Mouse (Mus musculus): Measurements from ENCODE around the gene Acad11. TPM values are rescaled to one million over a fixed set of nuclear protein-coding genes. Genes with fewer than 3 reads are reported as not detected.

The Acad11 gene
- total and polyA plus RNA-seq, 2 experiments from 2014 or later = 17.4 to 58.5 TPM

- H3K4me1 ChIP-seq (ENCODE audit: control insufficient read depth, insufficient read depth) = no peaks in the 10 kb centered on the region
- H3K9me3 ChIP-seq (replicated peaks; ENCODE audit: control insufficient read depth, low read length) = no peaks in the 10 kb centered on the region
- peak overlapping the region; percentile 35 for H3K4me2 ChIP-seq (ENCODE audit: low read depth, low read length)
- ATAC-seq (ENCODE audit: insufficient read depth, low read depth) = no peak
- 0 out of 2 replicates have a peak overlapping the region, but pooled peaks have one; percentile 16 for H3K27ac ChIP-seq (ENCODE audit: low read depth)
- no peak overlapping the region for H3K9ac ChIP-seq (replicated peaks; ENCODE audit: low read depth, low read length)
- H3K36me3 ChIP-seq (replicated peaks; ENCODE audit: control insufficient read depth, insufficient read depth, low read length) = peaks cover 22% of the 10 kb centered on the region
- no peak for DNase-seq (ENCODE audit: low spot score)
- H3K27me3 ChIP-seq (ENCODE audit: control insufficient read depth, insufficient read depth, low read length) = no peaks in the 10 kb centered on the region
- 52% methylated on average over 7 of the region's 7 CpGs for WGBS
- no peak for TF ChIP-seq EP300 (IDR thresholded peaks at IDR 0.05; ENCODE audit: low read depth)
- no peak for TF ChIP-seq CTCF (IDR thresholded peaks at IDR 0.05; ENCODE audit: low read depth)
- H3K4me3 ChIP-seq (ENCODE audit: low read depth, low read length) = 0 out of 2 replicates have a peak overlapping the region, but pooled peaks have one; percentile 1
Observed at GRCm38 (mm10) chr9:104100822-104101221, 37.6 kb downstream of the Acad11 start.

DNA sequence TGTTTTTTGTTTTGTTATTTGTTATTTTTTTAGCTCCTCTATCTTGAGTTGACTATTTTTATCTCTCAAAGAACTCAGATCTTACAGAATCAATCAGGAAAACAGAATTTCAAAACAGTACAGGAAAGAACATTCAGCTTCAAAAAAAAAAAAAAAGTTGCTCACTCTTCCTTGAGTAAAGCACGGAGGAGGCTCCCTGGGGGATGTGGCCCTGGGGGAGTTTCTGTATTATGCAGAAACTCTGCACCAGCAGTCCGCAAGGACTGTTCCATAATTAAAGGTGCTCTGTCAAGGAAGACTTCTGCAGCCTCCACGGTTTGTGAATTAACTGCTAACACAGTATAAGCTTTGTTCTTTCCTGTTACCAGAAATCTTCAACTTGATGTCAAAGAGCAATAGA, 38.3 kb downstream of the Acad11 start:
- DNase-seq (ENCODE audit: low spot score) (no peak), ATAC-seq (ENCODE audit: insufficient read depth, low read depth) (no peak)
- Histone ChIP-seq H3K4me2 (ENCODE audit: low read depth, low read length) (peak overlapping the region; percentile 35; the same call in 1 of the 2 replicates), H3K27ac (ENCODE audit: low read depth) (no peak overlapping the region), H3K27me3 (ENCODE audit: control insufficient read depth, insufficient read depth, low read length) (no peaks in the 10 kb centered on the region), H3K9ac (replicated peaks; ENCODE audit: low read depth, low read length) (no peak overlapping the region), H3K4me1 (ENCODE audit: control insufficient read depth, insufficient read depth) (no peaks in the 10 kb centered on the region), H3K4me3 (ENCODE audit: low read depth, low read length) (no peak overlapping the region), H3K36me3 (replicated peaks; ENCODE audit: control insufficient read depth, insufficient read depth, low read length) (peaks cover 18% of the 10 kb centered on the region), H3K9me3 (replicated peaks; ENCODE audit: control insufficient read depth, low read length) (no peaks in the 10 kb centered on the region)
- 67% methylated on average over 3 of the region's 3 CpGs for WGBS
- no peak for TF ChIP-seq EP300 (IDR thresholded peaks at IDR 0.05; ENCODE audit: low read depth)
- TF ChIP-seq CTCF (IDR thresholded peaks at IDR 0.05; ENCODE audit: low read depth) = no peak

DNA sequence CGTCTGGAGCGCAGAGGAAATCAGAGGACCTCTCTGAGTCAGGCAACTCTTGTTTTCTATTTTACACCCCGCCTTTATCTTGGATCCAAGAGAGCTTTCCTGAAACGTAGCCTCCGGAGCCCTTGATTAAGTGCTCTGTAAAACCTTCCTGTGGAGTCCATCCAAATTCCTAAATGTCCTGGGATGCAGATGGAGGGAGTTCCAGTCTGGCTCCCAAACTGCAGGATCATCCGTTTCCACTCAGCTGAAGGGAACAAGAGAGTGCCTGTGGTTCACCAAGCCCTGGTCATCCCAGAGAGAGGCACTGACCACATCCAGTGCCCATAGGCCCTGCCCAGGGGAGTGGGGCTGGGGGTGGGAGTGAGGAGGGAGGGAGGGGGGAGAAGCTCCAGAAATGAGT, 39.1 kb downstream of the Acad11 start:
- Histone ChIP-seq H3K27ac (ENCODE audit: low read depth) (no peak overlapping the region), H3K4me3 (ENCODE audit: low read depth, low read length) (no peak overlapping the region), H3K4me1 (ENCODE audit: control insufficient read depth, insufficient read depth) (no peaks in the 10 kb centered on the region), H3K27me3 (ENCODE audit: control insufficient read depth, insufficient read depth, low read length) (no peaks in the 10 kb centered on the region), H3K9ac (replicated peaks; ENCODE audit: low read depth, low read length) (no peak overlapping the region), H3K36me3 (replicated peaks; ENCODE audit: control insufficient read depth, insufficient read depth, low read length) (peaks cover 10% of the 10 kb centered on the region), H3K9me3 (replicated peaks; ENCODE audit: control insufficient read depth, low read length) (no peaks in the 10 kb centered on the region), H3K4me2 (ENCODE audit: low read depth, low read length) (peak overlapping the region; percentile 27; the same call in 1 of the 2 replicates)
- TF ChIP-seq EP300 (IDR thresholded peaks at IDR 0.05; ENCODE audit: low read depth) (no peak), CTCF (IDR thresholded peaks at IDR 0.05; ENCODE audit: low read depth) (no peak)
- WGBS = 19% methylated on average over 6 of the region's 6 CpGs
- DNase-seq (ENCODE audit: low spot score) = peak; percentile 43
- peak; percentile 51; the same call in 1 of the 2 replicates for ATAC-seq (ENCODE audit: insufficient read depth, low read depth)

DNA sequence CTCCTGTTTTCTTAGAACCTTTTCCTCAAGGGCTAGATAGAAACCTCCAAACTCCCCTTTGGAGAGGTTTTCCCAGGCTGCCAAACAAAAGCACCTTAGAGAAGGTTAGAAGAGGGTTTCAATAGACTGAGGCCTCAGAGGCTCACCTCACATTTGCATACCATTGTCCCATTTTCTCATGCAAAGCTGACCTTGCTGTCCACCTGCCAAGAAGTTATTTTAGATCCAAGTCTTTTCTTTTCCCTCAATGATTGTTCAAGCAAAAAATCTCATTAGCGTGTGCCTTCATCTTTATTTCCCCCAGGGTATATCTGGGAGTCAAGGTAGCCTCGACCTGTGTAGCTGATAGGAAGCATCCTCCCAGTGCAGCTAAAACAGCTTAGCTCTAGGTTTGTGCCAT, 39.7 kb downstream of the Acad11 start:
- ATAC-seq (ENCODE audit: insufficient read depth, low read depth) (no peak), DNase-seq (ENCODE audit: low spot score) (no peak)
- Histone ChIP-seq H3K27ac (ENCODE audit: low read depth) (no peak overlapping the region), H3K9me3 (replicated peaks; ENCODE audit: control insufficient read depth, low read length) (no peaks in the 10 kb centered on the region), H3K27me3 (ENCODE audit: control insufficient read depth, insufficient read depth, low read length) (no peaks in the 10 kb centered on the region), H3K36me3 (replicated peaks; ENCODE audit: control insufficient read depth, insufficient read depth, low read length) (0 out of 2 replicates have a peak, but pooled peaks cover 9% of the 10 kb centered on the region), H3K9ac (replicated peaks; ENCODE audit: low read depth, low read length) (no peak overlapping the region), H3K4me1 (ENCODE audit: control insufficient read depth, insufficient read depth) (no peaks in the 10 kb centered on the region), H3K4me3 (ENCODE audit: low read depth, low read length) (no peak overlapping the region), H3K4me2 (ENCODE audit: low read depth, low read length) (no peak overlapping the region)
- 70% methylated on average over 2 of the region's 2 CpGs for WGBS
- TF ChIP-seq CTCF (IDR thresholded peaks at IDR 0.05; ENCODE audit: low read depth) = no peak
- TF ChIP-seq EP300 (IDR thresholded peaks at IDR 0.05; ENCODE audit: low read depth) = no peak

- Histone ChIP-seq H3K27ac (ENCODE audit: low read depth) (no peak overlapping the region), H3K4me3 (ENCODE audit: low read depth, low read length) (no peak overlapping the region), H3K4me1 (ENCODE audit: control insufficient read depth, insufficient read depth) (no peaks in the 10 kb centered on the region), H3K9me3 (replicated peaks; ENCODE audit: control insufficient read depth, low read length) (no peaks in the 10 kb centered on the region), H3K4me2 (ENCODE audit: low read depth, low read length) (no peak overlapping the region), H3K9ac (replicated peaks; ENCODE audit: low read depth, low read length) (no peak overlapping the region), H3K27me3 (ENCODE audit: control insufficient read depth, insufficient read depth, low read length) (no peaks in the 10 kb centered on the region), H3K36me3 (replicated peaks; ENCODE audit: control insufficient read depth, insufficient read depth, low read length) (0 out of 2 replicates have a peak, but pooled peaks cover 4% of the 10 kb centered on the region)
- ATAC-seq (ENCODE audit: insufficient read depth, low read depth) (no peak), DNase-seq (ENCODE audit: low spot score) (no peak)
- TF ChIP-seq EP300 (IDR thresholded peaks at IDR 0.05; ENCODE audit: low read depth) (no peak), CTCF (IDR thresholded peaks at IDR 0.05; ENCODE audit: low read depth) (no peak)
- WGBS = 76% methylated on average over 2 of the region's 2 CpGs
Observed at GRCm38 (mm10) chr9:104104986-104105385, 41.8 kb downstream of the Acad11 start.

- ATAC-seq (ENCODE audit: insufficient read depth, low read depth) (no peak), DNase-seq (ENCODE audit: low spot score) (no peak)
- H3K27me3 ChIP-seq (ENCODE audit: control insufficient read depth, insufficient read depth, low read length) = no peaks in the 10 kb centered on the region
- no peak for TF ChIP-seq EP300 (IDR thresholded peaks at IDR 0.05; ENCODE audit: low read depth)
- TF ChIP-seq CTCF (IDR thresholded peaks at IDR 0.05; ENCODE audit: low read depth) = no peak
- H3K4me3 ChIP-seq (ENCODE audit: low read depth, low read length) = no peak overlapping the region
- H3K9ac ChIP-seq (replicated peaks; ENCODE audit: low read depth, low read length) = no peak overlapping the region
- 0 out of 2 replicates have a peak, but pooled peaks cover 4% of the 10 kb centered on the region for H3K36me3 ChIP-seq (replicated peaks; ENCODE audit: control insufficient read depth, insufficient read depth, low read length)
- 54% methylated on average over 9 of the region's 9 CpGs for WGBS
- H3K27ac ChIP-seq (ENCODE audit: low read depth) = no peak overlapping the region
- H3K4me1 ChIP-seq (ENCODE audit: control insufficient read depth, insufficient read depth) = no peaks in the 10 kb centered on the region
- H3K4me2 ChIP-seq (ENCODE audit: low read depth, low read length) = no peak overlapping the region
- H3K9me3 ChIP-seq (replicated peaks; ENCODE audit: control insufficient read depth, low read length) = peaks cover 5% of the 10 kb centered on the region; the same call in 1 of the 2 replicates
Observed at GRCm38 (mm10) chr9:104106930-104107329, 43.8 kb downstream of the Acad11 start.
